Mouse (Mus musculus) kidney, embryonic 14.5 days (tissue): ENCODE measurements around the gene Vps53. TPM values are rescaled to one million over a fixed set of nuclear protein-coding genes. Genes with fewer than 3 reads are reported as not detected.

Experiments
- ATAC-seq: fragments of 200-750 bp; cut with Nextera tagmentation; 2 replicates; pipeline ENCODE4 v1.8.0; 2017; ENCODE audit warnings: moderate number of reproducible peaks, mild to moderate bottlenecking, moderate TSS enrichment, moderate library complexity; ENCODE audit not compliant: low FRiP score, low TSS enrichment
- H3K27ac ChIP-seq: fragments of 300-500 bp; sonication (generic); 2 replicates; pipeline ENCODE4 v1.5.1; 2014; ENCODE audit warnings: low read depth, mild to moderate bottlenecking, low read length, moderate library complexity, mixed read lengths
- H3K27me3 ChIP-seq: fragments of 300-500 bp; sonication (generic); 2 replicates; pipeline ENCODE4 v1.6.1; 2014; ENCODE audit warnings: mild to moderate bottlenecking, low read length; ENCODE audit not compliant: control insufficient read depth, insufficient read depth
- H3K36me3 ChIP-seq: fragments of 300-500 bp; sonication (generic); 2 replicates; pipeline ENCODE4 v1.6.1; 2014; ENCODE audit warnings: low read length, mixed read lengths; ENCODE audit not compliant: control insufficient read depth, insufficient read depth
- H3K4me1 ChIP-seq: fragments of 300-500 bp; sonication (generic); 2 replicates; pipeline ENCODE4 v1.6.1; 2014; ENCODE audit warnings: low read length, mixed read lengths; ENCODE audit not compliant: control insufficient read depth, insufficient read depth
- H3K4me2 ChIP-seq: fragments of 300-500 bp; sonication (generic); replicated peaks from 2 replicates; pipeline ENCODE4 v1.6.1; 2014; ENCODE audit warnings: low read depth, mild to moderate bottlenecking, low read length
- H3K4me3 ChIP-seq: fragments of 300-500 bp; sonication (generic); 2 replicates; pipeline ENCODE4 v1.5.1; 2014; ENCODE audit warnings: mild to moderate bottlenecking, low read length
- H3K9ac ChIP-seq: fragments of 300-500 bp; sonication (generic); 2 replicates; pipeline ENCODE4 v1.6.1; 2014; ENCODE audit warnings: low read depth, mild to moderate bottlenecking, low read length, moderate library complexity
- H3K9me3 ChIP-seq: fragments of 300-500 bp; sonication (generic); 2 replicates; pipeline ENCODE4 v1.6.1; 2016; ENCODE audit warnings: low read length; ENCODE audit not compliant: control insufficient read depth
- WGBS: fragments of 180-500 bp; shearing (Covaris S2); extraction: QIAGEN DNeasy Blood & Tissue Kit; methylation state at CpG from one replicate; pipeline ENCODE4 v1.1.7; 2014; 5-methylcytosine and 5-hydroxymethylcytosine counted together
- polyA plus RNA-seq: library from polyadenylated mRNA; unstranded; fragments of >200 nt; fragmentation: Nextera tagmentation; extraction: Ambion mirVana; gene quantifications from 2 replicates; pipeline ENCODE4 v1.2.1, GENCODE M21; 2014

Gene Vps53
- polyA plus RNA-seq, 1 experiment from 2014 or later = 40.8 TPM

GRCm38 (mm10) chr11:76028072-76028465, 151.4 kb downstream of the Vps53 start:
- H3K27me3 ChIP-seq = no peaks in the 10 kb centered on the region
- H3K9me3 ChIP-seq = no peaks in the 10 kb centered on the region
- peak overlapping the region; percentile 89 for H3K4me2 ChIP-seq
- peaks cover 14% of the 10 kb centered on the region; the same call in 1 of the 2 replicates for H3K4me1 ChIP-seq
- ATAC-seq = peak; percentile 48
- H3K27ac ChIP-seq = peak overlapping the region; percentile 1; the same call in 1 of the 2 replicates
- peak overlapping the region; percentile 72 for H3K9ac ChIP-seq
- 2% methylated on average over 14 of the region's 14 CpGs for WGBS
- H3K4me3 ChIP-seq = peak overlapping the region; percentile 66
- H3K36me3 ChIP-seq = no peaks in the 10 kb centered on the region

GRCm38 (mm10) chr11:76027139-76028071, 152.0 kb downstream of the Vps53 start, which contains the start of gene Rflnb:
Rflnb (minus strand) TSS chr11:76027782.
- WGBS = under 1% methylated on average over 86 of the region's 112 CpGs
- peak within 1 kb of the TSS; percentile 66 for H3K4me3 ChIP-seq
- peak; percentile 92 for ATAC-seq

GRCm38 (mm10) chr11:76026527-76027138, 152.8 kb downstream of the Vps53 start:
- H3K4me3 ChIP-seq = peak overlapping the region; percentile 66
- H3K36me3 ChIP-seq = no peaks in the 10 kb centered on the region
- H3K27ac ChIP-seq = no peak overlapping the region
- no peaks in the 10 kb centered on the region for H3K9me3 ChIP-seq
- ATAC-seq = 0 out of 2 replicates have a peak, but pooled peaks have one; percentile 22
- H3K4me2 ChIP-seq = peak overlapping the region; percentile 89
- no peaks in the 10 kb centered on the region for H3K27me3 ChIP-seq
- H3K4me1 ChIP-seq = peaks cover 14% of the 10 kb centered on the region; the same call in 1 of the 2 replicates
- WGBS = 4% methylated on average over 12 of the region's 14 CpGs
- peak overlapping the region; percentile 72 for H3K9ac ChIP-seq

More at GRCm38 (mm10) chr11:76027139-76028071, 152.0 kb downstream of the Vps53 start, which contains the start of gene Rflnb:
- H3K27me3 ChIP-seq = no peaks in the 10 kb centered on the region
- H3K9ac ChIP-seq = peak within 1 kb of the TSS; percentile 72
- peak within 1 kb of the TSS; percentile 89 for H3K4me2 ChIP-seq
- H3K9me3 ChIP-seq = no peaks in the 10 kb centered on the region
- peak within 1 kb of the TSS; percentile 47; the same call in 1 of the 2 replicates for H3K27ac ChIP-seq
- H3K36me3 ChIP-seq = no peaks in the 10 kb centered on the region
- peaks cover 14% of the 10 kb centered on the region; the same call in 1 of the 2 replicates for H3K4me1 ChIP-seq

- ATAC-seq = no peak
- Histone ChIP-seq H3K27me3 (no peaks in the 10 kb centered on the region), H3K36me3 (no peaks in the 10 kb centered on the region; the same call in none of the 2 replicates), H3K4me1 (peaks cover 14% of the 10 kb centered on the region; the same call in 1 of the 2 replicates), H3K4me2 (no peak overlapping the region), H3K4me3 (no peak overlapping the region), H3K9ac (no peak overlapping the region), H3K9me3 (no peaks in the 10 kb centered on the region), H3K27ac (no peak overlapping the region)
- WGBS = 81% methylated on average over 7 of the region's 7 CpGs
Measured at GRCm38 (mm10) chr11:76025080-76025583, 154.3 kb downstream of the Vps53 start.

GRCm38 (mm10) chr11:76020916-76021315, 158.5 kb downstream of the Vps53 start:
- Histone ChIP-seq H3K4me3 (no peak overlapping the region), H3K27me3 (no peaks in the 10 kb centered on the region), H3K9ac (no peak overlapping the region), H3K27ac (no peak overlapping the region), H3K36me3 (no peaks in the 10 kb centered on the region; the same call in none of the 2 replicates), H3K4me2 (no peak overlapping the region), H3K9me3 (no peaks in the 10 kb centered on the region), H3K4me1 (no peaks in the 10 kb centered on the region)
- no peak for ATAC-seq
- 79% methylated on average over 9 of the region's 9 CpGs for WGBS

GRCm38 (mm10) chr11:76019879-76020278, 159.6 kb downstream of the Vps53 start:
- H3K36me3 ChIP-seq = no peaks in the 10 kb centered on the region; the same call in none of the 2 replicates
- H3K4me2 ChIP-seq = no peak overlapping the region
- no peak overlapping the region for H3K9ac ChIP-seq
- H3K27me3 ChIP-seq = no peaks in the 10 kb centered on the region
- H3K4me1 ChIP-seq = no peaks in the 10 kb centered on the region
- no peaks in the 10 kb centered on the region for H3K9me3 ChIP-seq
- H3K4me3 ChIP-seq = no peak overlapping the region
- H3K27ac ChIP-seq = no peak overlapping the region
- 89% methylated on average over 4 of the region's 4 CpGs for WGBS
- ATAC-seq = no peak

GRCm38 (mm10) chr11:76015814-76016213, 163.6 kb downstream of the Vps53 start:
- Histone ChIP-seq H3K4me1 (no peaks in the 10 kb centered on the region), H3K4me2 (no peak overlapping the region)
- WGBS = 62% methylated on average over 4 of the region's 4 CpGs

GRCm38 (mm10) chr11:76015251-76015650, 164.2 kb downstream of the Vps53 start:
- Histone ChIP-seq H3K4me2 (no peak overlapping the region), H3K36me3 (no peaks in the 10 kb centered on the region; the same call in none of the 2 replicates), H3K27ac (no peak overlapping the region), H3K4me1 (no peaks in the 10 kb centered on the region), H3K27me3 (no peaks in the 10 kb centered on the region), H3K9ac (no peak overlapping the region), H3K9me3 (no peaks in the 10 kb centered on the region), H3K4me3 (no peak overlapping the region)
- 84% methylated on average over 6 of the region's 6 CpGs for WGBS
- no peak for ATAC-seq

More at GRCm38 (mm10) chr11:76015814-76016213, 163.6 kb downstream of the Vps53 start:
- Histone ChIP-seq H3K27ac (no peak overlapping the region), H3K36me3 (no peaks in the 10 kb centered on the region; the same call in none of the 2 replicates), H3K9ac (no peak overlapping the region), H3K4me3 (no peak overlapping the region), H3K9me3 (no peaks in the 10 kb centered on the region), H3K27me3 (no peaks in the 10 kb centered on the region)
- ATAC-seq = no peak
